Mouse (Mus musculus): Measurements from ENCODE around the gene Hist2h2aa1. TPM values are rescaled to one million over a fixed set of nuclear protein-coding genes. Genes with fewer than 3 reads are reported as not detected.
"Not testable (repeated sequence)": the region's sequence is repeated elsewhere in the genome, so short reads cannot be mapped to it uniquely, and the experiment has no call there.

Gene Hist2h2aa1
- polyA plus RNA-seq, 1 experiment from 2014 or later: 107 TPM

DNA sequence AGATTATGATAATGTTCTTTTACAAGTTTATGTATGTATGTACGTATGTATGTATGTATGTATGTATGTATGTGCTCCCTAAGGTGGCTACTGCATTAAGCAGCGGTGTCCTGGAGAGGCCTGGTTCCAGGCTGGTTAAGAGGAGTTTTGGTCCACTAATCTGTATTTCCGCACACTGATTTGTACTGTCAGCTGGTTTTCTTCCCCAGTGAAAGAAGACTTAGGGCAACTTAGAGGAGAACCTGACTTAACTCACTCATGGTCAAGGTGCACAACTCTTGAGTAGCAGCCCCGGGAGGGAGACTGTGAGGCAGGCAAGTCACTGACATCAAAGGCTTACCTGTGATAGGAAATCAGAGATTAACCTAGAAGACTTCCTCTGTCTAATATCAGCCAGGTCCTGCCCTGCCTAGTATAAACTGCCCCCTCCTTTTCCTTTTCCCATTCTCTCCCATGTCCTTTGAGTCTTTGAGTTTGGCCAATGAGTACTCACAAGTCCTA, 8.4 kb upstream of the Hist2h2aa1 start:
- Histone ChIP-seq H3K27me3 (ENCODE audit: insufficient read depth, low read length) (no peaks in the 10 kb centered on the region), H3K9me3 (ENCODE audit: low read length) (no peaks in the 10 kb centered on the region), H3K4me3 (ENCODE audit: low read depth, low read length) (peak overlapping the region; percentile 59), H3K4me2 (ENCODE audit: low read depth, low read length) (peak overlapping the region; percentile 70), H3K4me1 (ENCODE audit: insufficient read depth) (peaks cover 22% of the 10 kb centered on the region), H3K9ac (replicated peaks) (peak overlapping the region; percentile 80), H3K36me3 (replicated peaks; ENCODE audit: insufficient read depth, low read length) (no peaks in the 10 kb centered on the region), H3K27ac (ENCODE audit: low read depth) (peak overlapping the region; percentile 94)
- 80% methylated on average over 4 of the region's 4 CpGs for WGBS (ENCODE audit: insufficient replicate concordance)
- TF ChIP-seq CTCF (IDR thresholded peaks at IDR 0.05; ENCODE audit: low read depth): no peak
- no peak for TF ChIP-seq EP300 (IDR thresholded peaks at IDR 0.05; ENCODE audit: low read depth)
- ATAC-seq (no peak), DNase-seq (no peak)

GRCm38 (mm10) chr3:96237335-96237903, 7.9 kb upstream of the Hist2h2aa1 start:
- Histone ChIP-seq H3K4me2 (ENCODE audit: low read depth, low read length) (peak overlapping the region; percentile 70), H3K27me3 (ENCODE audit: insufficient read depth, low read length) (no peaks in the 10 kb centered on the region), H3K9ac (replicated peaks) (peak overlapping the region; percentile 80), H3K27ac (ENCODE audit: low read depth) (peak overlapping the region; percentile 94), H3K36me3 (replicated peaks; ENCODE audit: insufficient read depth, low read length) (no peaks in the 10 kb centered on the region), H3K9me3 (ENCODE audit: low read length) (no peaks in the 10 kb centered on the region), H3K4me3 (ENCODE audit: low read depth, low read length) (peak overlapping the region; percentile 59), H3K4me1 (ENCODE audit: insufficient read depth) (peaks cover 22% of the 10 kb centered on the region)
- no peak for ATAC-seq
- DNase-seq: peak; percentile 38
- TF ChIP-seq EP300 (IDR thresholded peaks at IDR 0.05; ENCODE audit: low read depth) (no peak; the same call in 1 of the 2 replicates), CTCF (IDR thresholded peaks at IDR 0.05; ENCODE audit: low read depth) (no peak)
- 21% methylated on average over 7 of the region's 7 CpGs for WGBS (ENCODE audit: insufficient replicate concordance)

DNA sequence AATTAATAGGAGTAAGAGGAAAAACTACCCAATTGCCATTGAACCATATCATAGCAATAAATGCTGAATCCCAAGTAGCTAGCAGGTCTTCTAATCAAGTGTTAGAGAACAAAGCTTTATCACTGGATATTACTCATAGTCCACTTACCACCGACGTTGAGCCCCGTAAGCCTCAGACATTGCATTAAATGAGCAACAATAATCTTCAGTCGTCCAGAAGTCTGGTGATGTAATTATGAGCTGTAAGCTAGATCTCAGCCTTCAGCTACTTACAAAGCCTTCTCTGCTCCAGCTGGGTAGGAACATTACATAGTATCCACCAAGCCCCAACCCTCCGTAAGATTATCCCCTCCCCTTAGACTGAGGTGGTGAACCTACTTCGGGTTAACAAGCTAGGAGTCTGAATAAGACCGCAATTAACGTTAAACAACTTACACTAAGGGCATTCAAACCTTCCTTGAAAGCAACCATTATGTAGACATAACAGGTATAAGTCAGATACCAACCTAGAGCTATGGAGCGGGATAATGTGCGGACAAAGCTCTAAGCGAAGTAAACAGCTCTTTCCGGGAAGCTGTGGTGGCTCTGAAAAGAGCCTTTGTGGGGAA, 7.3 kb upstream of the Hist2h2aa1 start:
- ATAC-seq (no peak), DNase-seq (no peak)
- TF ChIP-seq CTCF (IDR thresholded peaks at IDR 0.05; ENCODE audit: low read depth) (no peak), EP300 (IDR thresholded peaks at IDR 0.05; ENCODE audit: low read depth) (0 out of 2 replicates have a peak, but pooled peaks have one; percentile 30)
- H3K4me1 ChIP-seq (ENCODE audit: insufficient read depth): peaks cover 22% of the 10 kb centered on the region
- H3K4me2 ChIP-seq (ENCODE audit: low read depth, low read length): peak overlapping the region; percentile 70
- H3K4me3 ChIP-seq (ENCODE audit: low read depth, low read length): peak overlapping the region; percentile 59
- WGBS (ENCODE audit: insufficient replicate concordance): under 1% methylated on average over 12 of the region's 12 CpGs
- H3K9me3 ChIP-seq (ENCODE audit: low read length): no peaks in the 10 kb centered on the region
- no peaks in the 10 kb centered on the region for H3K36me3 ChIP-seq (replicated peaks; ENCODE audit: insufficient read depth, low read length)
- peak overlapping the region; percentile 80 for H3K9ac ChIP-seq (replicated peaks)
- H3K27ac ChIP-seq (ENCODE audit: low read depth): peak overlapping the region; percentile 94
- no peaks in the 10 kb centered on the region for H3K27me3 ChIP-seq (ENCODE audit: insufficient read depth, low read length)

- not testable (repeated sequence) for DNase-seq; H3K9me3 ChIP-seq (ENCODE audit: low read length); H3K27me3 ChIP-seq (ENCODE audit: insufficient read depth, low read length); H3K36me3 ChIP-seq (replicated peaks; ENCODE audit: insufficient read depth, low read length)
- Histone ChIP-seq H3K4me1 (ENCODE audit: insufficient read depth) (peaks cover 33% of the 10 kb centered on the region), H3K4me3 (ENCODE audit: low read depth, low read length) (peak within 1 kb of the TSS; percentile 59), H3K4me2 (ENCODE audit: low read depth, low read length) (peak within 1 kb of the TSS; percentile 70), H3K9ac (replicated peaks) (peak within 1 kb of the TSS; percentile 80), H3K27ac (ENCODE audit: low read depth) (peak within 1 kb of the TSS; percentile 94)
- peak; percentile 84 for ATAC-seq
- WGBS (ENCODE audit: insufficient replicate concordance): 3% methylated on average over 12 of the region's 68 CpGs
Measured at GRCm38 (mm10) chr3:96238954-96239793, 6.1 kb upstream of the Hist2h2aa1 start, which contains the start of gene Hist2h3c2. Gene Hist2h3c2 (minus strand): TSS chr3:96239127.

GRCm38 (mm10) chr3:96239949-96240798, 5.1 kb upstream of the Hist2h2aa1 start, which contains the start of gene Hist2h2aa2:
Gene Hist2h2aa2 (minus strand): TSS chr3:96240276.
- peak within 1 kb of the TSS; percentile 66 for H3K9ac ChIP-seq (replicated peaks)
- DNase-seq: peak; percentile 81
- ATAC-seq: peak; percentile 71
- H3K36me3 ChIP-seq (replicated peaks; ENCODE audit: insufficient read depth, low read length); H3K9me3 ChIP-seq (ENCODE audit: low read length); H3K27me3 ChIP-seq (ENCODE audit: insufficient read depth, low read length): not testable (repeated sequence)
- H3K4me2 ChIP-seq (ENCODE audit: low read depth, low read length): peak within 1 kb of the TSS; percentile 64
- peaks cover 37% of the 10 kb centered on the region for H3K4me1 ChIP-seq (ENCODE audit: insufficient read depth)
- 10% methylated on average over 9 of the region's 85 CpGs for WGBS (ENCODE audit: insufficient replicate concordance)
- TF ChIP-seq EP300 (IDR thresholded peaks at IDR 0.05; ENCODE audit: low read depth): peak; percentile 27; the same call in 1 of the 2 replicates
- peak within 1 kb of the TSS; percentile 92 for H3K27ac ChIP-seq (ENCODE audit: low read depth)
- peak within 1 kb of the TSS; percentile 34 for H3K4me3 ChIP-seq (ENCODE audit: low read depth, low read length)
